Mouse (Mus musculus) liver, adult (tissue): ENCODE measurements at regions not wholly inside any gene's neighbourhood (a gene's known extent, or its start where the extent isn't known, plus 50 kb on each side); places are given as distances from the start of the nearest gene placed in this dataset.

Experiments
- GATA4 ChIP-seq: IDR thresholded peaks from 2 replicates; pipeline ENCODE4 v1.6.1; 2014; ENCODE audit warnings: mild to moderate bottlenecking, low read length; ENCODE audit not compliant: insufficient replicate concordance

DNA sequence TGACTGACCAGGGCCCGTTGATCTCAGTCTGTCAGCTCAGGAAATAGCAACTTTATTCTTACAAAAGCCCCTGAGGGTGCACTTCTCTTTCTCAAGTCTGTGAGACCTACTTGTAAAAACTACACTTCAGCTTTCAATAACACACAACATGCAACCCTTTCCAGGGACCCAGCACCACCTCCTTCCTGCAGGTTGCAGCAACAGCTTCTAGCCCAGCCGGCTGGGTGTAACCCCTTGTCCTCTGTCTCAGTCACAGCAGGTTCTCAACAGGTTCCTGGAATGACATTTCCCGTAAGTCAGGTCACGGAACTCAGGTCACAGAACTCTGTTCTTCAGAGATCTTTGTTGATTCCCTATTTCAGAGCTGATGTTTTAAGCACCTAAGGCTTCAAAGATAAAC, 558.5 kb upstream of the Camk1g start:
- TF ChIP-seq GATA4: no peak

DNA sequence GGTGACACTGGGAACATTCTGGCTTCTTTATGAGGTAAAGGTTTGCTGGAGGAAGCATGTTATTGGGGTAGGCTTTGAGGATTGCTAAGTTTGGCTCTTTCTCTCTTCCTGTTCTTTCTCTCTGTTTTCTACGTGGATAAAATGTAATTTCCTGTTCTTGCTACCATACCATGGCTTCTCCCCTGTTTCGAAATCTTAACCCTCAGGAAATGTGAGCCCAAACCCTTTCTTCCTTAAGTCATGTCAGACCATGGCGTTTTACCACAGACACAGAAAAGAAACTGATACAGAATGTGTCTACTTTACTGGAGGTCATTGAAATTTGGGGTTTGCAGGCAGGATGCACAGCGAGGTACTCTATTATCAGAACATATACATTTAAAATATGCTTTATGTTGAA, 552.7 kb upstream of the Camk1g start:
- no peak for TF ChIP-seq GATA4

DNA sequence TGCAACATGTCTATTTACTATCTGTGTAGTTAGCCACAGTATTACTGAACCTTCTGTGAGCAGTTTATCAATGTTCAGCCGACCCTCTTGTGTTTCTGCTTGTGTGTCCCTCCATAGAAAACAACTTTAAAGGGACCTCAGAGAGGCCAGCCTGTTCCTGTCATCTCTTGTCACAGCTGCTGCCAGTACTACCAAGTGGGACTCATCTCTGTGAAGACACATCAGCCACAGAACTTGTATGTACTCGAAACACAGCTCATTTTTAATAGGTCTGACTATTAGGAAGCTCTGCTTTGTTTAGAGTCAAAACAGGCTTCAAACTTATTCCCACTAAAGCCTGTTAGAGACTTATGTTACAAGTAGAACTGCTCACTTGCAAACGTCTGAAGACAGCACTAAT, 549.1 kb upstream of the Camk1g start:
- no peak for TF ChIP-seq GATA4

DNA sequence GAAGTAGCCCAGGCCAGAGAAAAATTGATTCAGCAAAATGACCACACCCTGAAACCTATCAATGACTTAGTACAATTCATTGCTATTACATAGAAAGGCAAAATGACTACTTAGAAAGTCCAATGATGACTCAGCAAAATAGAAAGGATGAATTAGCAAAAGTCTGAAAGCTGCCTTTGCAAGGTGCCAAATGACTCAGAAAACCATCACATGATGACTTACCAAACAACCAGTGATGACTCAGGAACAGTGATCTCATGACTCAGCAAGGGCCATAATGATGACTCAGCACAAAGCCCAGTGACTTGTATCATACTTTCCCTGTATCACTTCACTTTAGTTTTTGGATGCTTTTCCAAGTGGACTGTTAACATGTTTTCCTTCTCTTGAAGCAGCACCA, 535.6 kb upstream of the Camk1g start:
- no peak for TF ChIP-seq GATA4

DNA sequence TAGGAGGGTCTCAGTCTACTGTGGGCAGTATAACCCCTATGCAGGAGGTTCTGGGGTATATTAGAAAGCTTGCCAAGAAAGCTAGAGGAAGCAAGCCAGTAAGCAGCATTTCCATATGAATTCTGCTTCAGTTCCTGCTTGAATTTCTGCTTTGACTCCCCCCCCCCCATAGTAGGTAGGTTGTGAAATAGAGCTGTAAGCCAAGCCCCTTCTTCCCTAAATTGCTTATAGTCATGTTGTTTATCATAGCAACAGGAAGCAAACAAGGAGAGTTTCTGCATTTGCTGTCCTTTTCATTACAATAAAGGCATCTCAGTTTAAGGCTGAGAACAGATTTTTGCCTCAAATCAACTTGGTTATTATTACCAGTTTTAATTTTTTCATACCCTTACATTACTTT, 524.0 kb upstream of the Camk1g start:
- no peak for TF ChIP-seq GATA4

DNA sequence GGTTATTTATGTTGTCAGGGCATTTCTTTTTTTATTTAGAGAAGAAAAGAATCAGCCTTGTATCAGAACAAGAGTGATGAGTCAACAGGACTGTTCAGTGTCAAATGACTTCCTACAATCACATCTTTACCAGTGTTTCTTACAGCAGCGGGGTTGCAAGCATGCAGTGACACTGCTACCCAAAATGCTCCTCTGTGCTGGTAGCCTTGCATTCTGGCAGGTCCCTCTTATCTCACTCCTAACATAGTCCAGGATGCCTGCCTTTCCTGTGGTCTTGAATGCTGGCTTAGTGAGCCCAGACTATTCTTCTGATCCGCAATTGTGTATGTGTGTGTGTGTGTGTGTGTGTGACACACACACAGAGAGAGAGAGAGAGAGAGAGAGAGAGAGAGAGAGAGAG, 506.4 kb upstream of the Camk1g start:
- TF ChIP-seq GATA4: no peak

DNA sequence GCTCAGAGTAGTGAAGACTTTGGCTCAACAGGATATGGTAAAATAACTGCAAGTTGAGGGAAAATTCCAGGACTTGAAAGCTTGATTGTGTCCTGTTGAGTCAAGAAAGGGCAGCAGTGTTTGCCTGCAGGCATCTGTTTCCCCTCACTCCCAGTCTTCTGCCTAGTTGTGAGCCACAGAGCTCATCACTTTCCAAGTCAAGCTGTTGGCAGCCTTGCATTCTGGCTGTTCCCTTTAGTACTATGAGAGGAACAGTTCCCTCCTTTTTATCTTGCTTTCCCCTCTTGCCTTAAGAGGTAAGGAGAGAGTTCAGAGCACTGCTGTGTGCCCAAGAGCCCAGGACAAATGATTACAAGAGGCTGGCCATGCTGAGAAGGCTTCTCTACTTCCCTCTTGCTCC, 506.0 kb upstream of the Camk1g start:
- no peak for TF ChIP-seq GATA4

DNA sequence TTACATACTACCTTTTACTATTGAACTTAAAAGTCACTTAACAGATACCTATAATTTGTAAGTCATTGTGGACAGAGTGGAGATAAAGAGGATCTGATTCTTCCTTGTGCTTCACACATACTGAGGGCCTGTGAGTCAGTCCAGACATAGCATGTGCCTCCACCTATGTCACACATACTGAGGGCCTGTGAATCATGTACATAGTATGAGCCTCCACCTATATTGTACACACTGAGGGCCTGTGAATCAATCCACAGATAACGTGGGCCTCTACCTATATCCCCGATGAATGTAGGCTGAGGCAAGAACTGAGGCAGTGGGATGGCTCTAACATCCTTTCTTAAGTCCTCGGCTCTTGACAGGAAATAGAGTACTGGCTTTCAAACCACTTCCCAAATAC, 505.2 kb upstream of the Camk1g start:
- TF ChIP-seq GATA4: no peak

DNA sequence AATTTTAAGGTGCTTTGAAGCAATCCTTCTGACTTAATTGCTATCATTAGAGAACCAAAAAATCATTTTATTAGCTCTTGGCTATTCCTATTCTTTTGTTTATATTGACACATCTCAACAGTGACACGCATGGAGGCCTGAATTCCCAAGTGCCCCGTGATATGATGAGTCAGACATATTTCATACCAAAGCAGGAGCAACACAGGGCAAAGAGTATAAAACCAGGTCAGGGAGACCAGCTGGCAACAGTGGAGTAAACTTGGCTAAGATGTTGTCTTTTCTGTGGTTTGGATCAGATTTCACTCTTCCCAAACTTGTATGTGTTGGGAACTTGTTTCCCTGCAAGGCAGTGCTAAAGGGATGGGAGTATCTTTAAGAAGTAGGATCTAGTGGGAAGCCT, 500.6 kb upstream of the Camk1g start:
- no peak for TF ChIP-seq GATA4

DNA sequence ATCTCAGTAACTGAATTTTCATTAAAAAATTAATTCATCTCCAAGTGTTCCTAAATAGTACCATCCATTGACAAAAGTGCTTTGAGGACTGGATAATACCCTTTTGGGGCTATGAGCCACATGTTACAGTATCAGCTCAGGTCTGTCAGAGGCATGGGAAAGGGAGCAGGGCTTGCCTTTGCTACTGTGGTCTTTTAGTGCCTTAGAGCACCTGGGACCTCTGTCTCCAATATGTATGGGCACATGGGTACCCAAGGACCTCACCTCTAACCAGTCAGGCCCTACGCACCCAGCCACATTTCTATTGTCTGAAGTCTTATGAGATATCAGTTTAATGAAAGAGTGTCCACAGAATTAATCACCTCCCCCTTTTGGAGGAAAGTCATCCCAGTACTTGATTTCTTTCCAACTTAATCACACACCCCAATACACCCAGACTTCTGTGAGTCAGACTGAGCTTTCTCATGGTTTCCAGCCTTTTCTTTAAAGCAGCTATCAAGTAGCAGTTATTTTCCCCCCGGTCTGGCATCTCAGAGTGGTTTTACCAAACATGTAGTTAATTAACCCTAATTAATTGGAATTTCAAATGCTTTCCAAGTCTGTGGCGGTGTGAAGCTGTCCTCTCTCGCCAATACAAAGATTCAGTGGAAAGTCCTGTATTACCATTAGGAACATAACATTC, 498.7 kb upstream of the Camk1g start:
- no peak for TF ChIP-seq GATA4

DNA sequence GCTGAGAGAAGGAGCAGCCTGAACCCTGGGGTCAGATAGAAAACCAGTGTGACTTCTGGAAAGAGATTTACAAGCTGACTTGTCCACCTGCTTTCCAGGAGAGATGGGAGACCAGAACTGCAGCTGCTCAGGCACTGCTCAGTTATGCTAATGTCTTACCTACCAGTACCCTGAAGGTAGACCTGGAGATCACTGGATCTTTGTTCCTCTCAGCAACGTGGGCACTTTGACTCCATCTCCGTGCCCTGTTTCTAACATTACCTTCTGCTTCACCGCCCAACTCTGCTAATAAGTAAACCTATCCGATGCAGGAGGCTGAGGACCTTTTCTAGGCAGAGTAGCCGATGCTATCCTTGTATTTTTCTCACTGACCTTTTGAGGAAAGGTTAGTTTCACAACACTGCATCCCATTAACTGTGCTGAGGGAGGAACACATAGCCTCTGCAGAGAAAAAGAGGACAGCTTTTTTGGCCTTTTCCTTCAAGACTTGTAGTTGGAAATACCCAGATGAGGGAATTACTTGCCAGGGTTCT, 490.7 kb upstream of the Camk1g start:
- no peak for TF ChIP-seq GATA4

DNA sequence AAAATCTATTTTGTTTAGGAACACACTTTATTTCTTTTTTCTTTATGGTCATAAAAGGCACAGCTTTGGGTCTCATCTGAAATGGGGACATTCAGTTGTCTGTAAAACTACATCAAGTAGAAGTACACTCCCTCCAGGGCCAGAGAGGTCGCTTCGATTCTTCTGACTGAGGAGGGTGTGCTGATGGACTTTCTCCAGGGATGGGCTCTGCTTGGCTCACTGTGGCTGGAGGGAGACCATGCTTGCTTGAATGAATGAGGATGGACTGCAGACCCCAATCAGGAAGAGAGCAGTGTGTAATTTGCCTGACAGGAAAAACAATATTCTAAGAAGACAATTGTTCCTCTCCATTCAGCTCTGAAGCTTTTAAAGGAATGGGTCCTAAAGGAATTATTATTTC, 490.3 kb upstream of the Camk1g start:
- TF ChIP-seq GATA4: no peak

DNA sequence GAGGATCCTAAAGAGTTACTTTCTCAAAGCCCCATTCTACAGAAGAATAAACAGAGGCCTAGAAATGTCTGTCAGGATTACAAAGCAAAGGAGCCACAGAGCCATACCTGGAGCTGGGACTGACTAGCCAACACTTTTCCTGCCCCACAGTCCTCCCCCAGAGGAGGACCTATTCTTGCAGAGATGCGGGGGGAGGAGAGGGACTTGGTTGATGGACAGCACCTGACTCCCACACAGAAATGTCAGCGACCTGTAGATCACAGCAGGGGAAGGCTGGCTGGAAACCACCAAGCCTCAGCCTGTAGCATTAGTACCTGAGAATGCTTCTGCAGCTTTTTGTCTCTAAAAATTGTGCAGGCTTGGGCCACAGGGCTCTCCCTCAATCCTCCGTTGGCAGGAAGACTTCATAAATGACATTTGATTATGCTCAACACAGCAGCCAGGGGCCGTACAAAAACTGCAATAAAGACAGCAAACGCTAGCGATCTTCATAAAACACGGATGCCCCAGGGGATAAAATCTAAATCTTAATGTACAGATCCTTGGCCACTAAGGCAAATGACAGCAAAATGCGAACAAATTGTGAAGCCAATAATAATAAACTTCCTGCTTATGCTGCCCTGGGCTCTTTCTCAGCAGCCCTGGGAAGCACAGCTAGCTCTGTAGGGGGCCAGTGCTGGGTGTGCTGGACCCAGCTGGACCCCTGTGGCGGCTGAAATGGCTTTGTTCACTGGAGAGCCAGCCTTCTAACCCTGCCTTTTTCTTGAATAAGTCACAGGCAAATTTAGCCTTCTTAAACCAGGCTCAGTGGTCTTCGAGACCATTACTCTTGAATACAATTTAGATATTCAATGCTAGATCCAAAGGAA, 489.4 kb upstream of the Camk1g start:
- TF ChIP-seq GATA4: no peak

DNA sequence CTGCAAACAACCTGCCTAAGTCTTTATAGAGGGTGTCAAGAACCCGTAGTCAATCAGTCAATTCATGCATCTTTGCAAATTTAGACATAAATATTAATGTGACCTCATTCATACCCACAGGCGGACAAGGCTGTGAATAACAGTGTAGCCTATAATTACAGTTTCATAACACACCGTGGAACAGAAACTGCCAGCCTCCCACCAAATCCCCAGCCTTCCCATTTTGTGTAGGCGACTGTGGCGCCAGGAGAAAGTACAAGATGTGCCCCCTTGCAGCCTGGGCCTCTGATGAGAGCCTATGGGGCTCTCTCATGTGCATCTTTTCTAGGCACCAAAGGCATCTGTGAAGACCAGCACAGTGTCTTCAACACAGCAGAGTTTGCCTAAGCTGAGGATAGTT, 477.8 kb upstream of the Camk1g start:
- no peak for TF ChIP-seq GATA4

DNA sequence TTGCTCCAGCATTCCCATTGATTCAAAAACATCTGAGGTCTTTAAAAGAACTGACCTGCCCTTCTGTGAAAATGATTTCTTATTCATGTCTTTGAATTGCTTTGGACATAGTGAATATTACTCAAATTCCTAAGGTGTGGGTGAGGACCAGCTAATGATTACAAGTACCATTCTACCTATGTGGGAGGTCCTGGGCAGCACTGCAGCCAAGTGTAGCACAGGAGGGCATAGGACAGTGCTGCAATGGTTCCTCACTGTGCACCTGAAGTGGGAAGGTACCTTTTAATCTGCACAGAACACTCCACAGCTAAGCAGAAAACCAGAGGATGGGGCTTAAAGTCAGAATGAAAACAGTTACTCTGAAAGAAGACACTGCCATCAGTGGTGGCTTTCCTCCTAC, 474.8 kb upstream of the Camk1g start:
- TF ChIP-seq GATA4: no peak

DNA sequence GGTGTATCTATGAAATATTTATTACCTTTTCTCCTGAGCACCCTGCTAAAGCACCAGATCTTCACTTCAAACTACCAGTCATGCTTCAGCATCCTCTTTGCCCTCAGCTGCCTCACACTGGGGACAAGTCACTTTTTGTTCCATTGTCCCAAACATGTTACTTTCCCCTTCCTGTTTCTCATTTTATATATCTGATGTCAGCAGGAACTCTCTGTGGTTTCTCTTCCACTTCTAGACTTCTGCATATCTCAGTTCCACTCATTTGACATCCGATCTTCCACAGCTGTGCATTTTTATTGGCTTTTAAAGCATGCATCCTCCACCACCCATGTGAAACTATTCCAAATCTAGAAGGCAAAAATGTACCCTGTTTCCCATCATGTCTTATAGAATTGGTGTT, 474.4 kb upstream of the Camk1g start:
- no peak for TF ChIP-seq GATA4

DNA sequence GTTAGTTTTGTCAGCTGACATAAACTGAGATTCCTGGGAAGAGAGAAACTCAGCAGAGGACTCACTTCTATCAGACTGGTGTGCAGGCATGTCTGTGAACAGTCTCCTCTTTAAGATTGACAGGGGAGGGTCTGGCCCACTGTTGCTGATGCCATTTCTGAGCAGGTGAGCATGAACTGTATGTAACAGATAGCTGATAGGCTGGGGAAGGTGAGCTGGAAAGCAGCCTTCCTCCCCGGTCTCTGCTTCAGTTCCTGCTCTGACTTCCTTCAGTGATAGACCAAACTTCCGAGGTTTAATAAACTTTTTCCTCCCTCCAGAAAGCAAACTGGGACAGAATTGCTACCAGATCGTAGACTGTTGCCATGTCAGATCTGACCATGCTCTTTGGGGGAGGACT, 430.9 kb upstream of the Camk1g start:
- TF ChIP-seq GATA4: no peak

DNA sequence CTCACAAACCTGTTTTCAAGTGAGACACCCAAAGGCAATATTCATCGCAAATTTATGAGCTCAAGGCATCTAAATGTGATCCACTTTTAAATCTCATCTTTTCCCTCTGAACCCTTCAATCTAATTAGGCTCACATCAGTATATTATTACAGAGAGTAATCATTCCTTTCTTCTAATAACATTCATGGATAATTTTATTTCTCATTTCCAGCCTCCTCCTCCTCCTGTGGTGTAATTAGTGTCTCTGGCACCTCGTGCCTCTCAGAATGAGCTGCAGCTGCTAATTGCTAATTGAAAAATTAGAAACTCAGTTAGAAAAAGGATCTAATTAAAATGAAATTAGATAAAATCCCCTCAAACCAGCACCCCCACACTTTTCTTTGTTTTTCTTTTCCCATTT, 420.5 kb upstream of the Camk1g start:
- no peak for TF ChIP-seq GATA4
